Mouse (Mus musculus) Patski (cell line): ENCODE measurements at regions not wholly inside any gene's neighbourhood (a gene's known extent, or its start where the extent isn't known, plus 50 kb on each side); places are given as distances from the start of the nearest gene placed in this dataset.

Experiments
- ATAC-seq: fragments of 100-300 bp; one replicate; pipeline ENCODE4 v1.8.0; 2021
- CTCF ChIA-PET: fragments of 350-600 bp; sonication (Branson Sonifier 250); formaldehyde crosslinking; loops from one replicate; lab custom pipeline; 2022; ENCODE audit warnings: inconsistent platforms; lab: Charles Lee
- POLR2A ChIA-PET: fragments of 350-600 bp; sonication (Branson Sonifier 250); formaldehyde crosslinking; loops from one replicate; lab custom pipeline; 2022; ENCODE audit warnings: antibody characterized with exemption, inconsistent platforms; lab: Charles Lee
- DNase-seq: peaks from one replicate; pipeline ENCODE4 v3.0.0-alpha.2; 2011; ENCODE audit warnings: low read depth, low spot score
- H3K27me3 ChIP-seq: fragments of 371-371 bp; one replicate; pipeline ENCODE4 v1.5.1; 2021
- CTCF ChIP-seq: fragments of 100-300 bp; IDR thresholded peaks from one replicate; pipeline ENCODE4 v1.5.1; 2021
- in situ Hi-C: fragments of 300-500 bp; cut with MboI; formaldehyde crosslinking; loops from 3 replicates; pipeline ENCODE4 v1.11.1; 2018; ENCODE audit warnings: low pct_unique_long_range_greater_than_20kb, mixed read lengths

- TF ChIP-seq CTCF: no peak
- ChIA-PET POLR2A (no interaction called here), CTCF (no interaction called here)
- ATAC-seq (no peak), DNase-seq (no peak)
- in situ Hi-C loops: no loop called here
- H3K27me3 ChIP-seq: no peaks in the 10 kb centered on the region
Observed at GRCm38 (mm10) chr1:51697265-51698192, 218.3 kb downstream of the Myo1b start.

- DNase-seq: no peak
- in situ Hi-C loops: no loop called here
- ChIA-PET POLR2A (no interaction called here), CTCF (no interaction called here)
- no peaks in the 10 kb centered on the region for H3K27me3 ChIP-seq
- no peak for TF ChIP-seq CTCF
- ATAC-seq: no peak
Observed at GRCm38 (mm10) chr1:51696471-51696870, 218.2 kb upstream of the Nabp1 start.

- ATAC-seq (no peak), DNase-seq (no peak)
- H3K27me3 ChIP-seq: no peaks in the 10 kb centered on the region
- in situ Hi-C loops: no loop called here
- CTCF ChIA-PET: interaction anchor here (1.9 kb wide), 1 partner anchor 47 kb away, joined by 7 read pairs; no protein-coding TSS in a partner anchor
- POLR2A ChIA-PET: no interaction called here
- no peak for TF ChIP-seq CTCF
Observed at GRCm38 (mm10) chr1:51690878-51691277, 212.7 kb upstream of the Nabp1 start.

- POLR2A ChIA-PET: no interaction called here
- CTCF ChIA-PET: interaction anchor here (1.9 kb wide), 1 partner anchor 45 kb away, joined by 7 read pairs; no protein-coding TSS in a partner anchor
- H3K27me3 ChIP-seq: no peaks in the 10 kb centered on the region
- ATAC-seq (peak; percentile 79), DNase-seq (peak; percentile 19)
- TF ChIP-seq CTCF: peak; percentile 39
- in situ Hi-C loops: no loop called here
Observed at GRCm38 (mm10) chr1:51689461-51690223, 211.4 kb upstream of the Nabp1 start.

- TF ChIP-seq CTCF: no peak
Observed at GRCm38 (mm10) chr1:51688946-51689345, 210.7 kb upstream of the Nabp1 start.

GRCm38 (mm10) chr1:51688224-51688545, 210.0 kb upstream of the Nabp1 start:
- CTCF ChIA-PET: interaction anchor here (2.3 kb wide), 1 partner anchor 44 kb away, joined by 8 read pairs; no protein-coding TSS in a partner anchor
- DNase-seq: no peak
- ATAC-seq: no peak
- no peak for TF ChIP-seq CTCF
- POLR2A ChIA-PET: no interaction called here
- in situ Hi-C loops: no loop called here
- H3K27me3 ChIP-seq: no peaks in the 10 kb centered on the region

More at GRCm38 (mm10) chr1:51688946-51689345, 210.7 kb upstream of the Nabp1 start:
- no peak for DNase-seq
- in situ Hi-C loops: no loop called here
- CTCF ChIA-PET: interaction anchor here (2.3 kb wide), 1 partner anchor 44 kb away, joined by 8 read pairs; no protein-coding TSS in a partner anchor
- no peak for ATAC-seq
- POLR2A ChIA-PET: no interaction called here
- H3K27me3 ChIP-seq: no peaks in the 10 kb centered on the region

GRCm38 (mm10) chr1:51687484-51688223, 209.4 kb upstream of the Nabp1 start:
- DNase-seq: no peak
- ATAC-seq: no peak
- CTCF ChIA-PET: interaction anchor here (1.2 to 2.3 kb wide), 2 partner anchors 10 to 43 kb away, joined by 5 to 8 read pairs; no protein-coding TSS in a partner anchor
- no peaks in the 10 kb centered on the region for H3K27me3 ChIP-seq
- POLR2A ChIA-PET: no interaction called here
- in situ Hi-C loops: no loop called here
- TF ChIP-seq CTCF: no peak

- no peak for TF ChIP-seq CTCF
- CTCF ChIA-PET: interaction anchor here (1.2 to 2.3 kb wide), 2 partner anchors 9 to 42 kb away, joined by 5 to 8 read pairs; no protein-coding TSS in a partner anchor
- in situ Hi-C loops: no loop called here
- no peaks in the 10 kb centered on the region for H3K27me3 ChIP-seq
- DNase-seq: no peak
- no peak for ATAC-seq
- POLR2A ChIA-PET: interaction anchor here (0.7 kb wide), 2 partner anchors 17 to 53 kb away, joined by 5 to 9 read pairs; no protein-coding TSS in a partner anchor
Observed at GRCm38 (mm10) chr1:51686759-51687158, 208.5 kb upstream of the Nabp1 start.

- DNase-seq (no peak), ATAC-seq (no peak)
- CTCF ChIA-PET: no interaction called here
- no peak for TF ChIP-seq CTCF
- POLR2A ChIA-PET: no interaction called here
- H3K27me3 ChIP-seq: peaks cover 3% of the 10 kb centered on the region
- in situ Hi-C loops: no loop called here
Observed at GRCm38 (mm10) chr1:51682273-51682672, 204.0 kb upstream of the Nabp1 start.

GRCm38 (mm10) chr1:51681872-51682271, 203.6 kb upstream of the Nabp1 start:
- POLR2A ChIA-PET: interaction anchor here (0.6 kb wide), 1 partner anchor 403 kb away, joined by 4 read pairs; no protein-coding TSS in a partner anchor
- ATAC-seq (no peak), DNase-seq (no peak)
- H3K27me3 ChIP-seq: peaks cover 3% of the 10 kb centered on the region
- no peak for TF ChIP-seq CTCF
- in situ Hi-C loops: no loop called here
- CTCF ChIA-PET: no interaction called here
